Mouse (Mus musculus) CH12.LX (cell line): Measurements from ENCODE around the gene Itgam.

ENCODE experiments used
- CHD1 ChIP-seq: IDR thresholded peaks from 2 replicates; pipeline ENCODE4 v1.6.1; 2012; ENCODE audit warnings: low read depth, low read length, improper control_type of control experiment, inconsistent platforms
- ELF1 ChIP-seq: IDR thresholded peaks from 2 replicates; pipeline ENCODE4 v1.6.1; 2014; ENCODE audit warnings: low read depth, mild to moderate bottlenecking, inconsistent platforms, low read length, improper control_type of control experiment
- EP300 ChIP-seq: IDR thresholded peaks from 2 replicates; pipeline ENCODE4 v1.6.1; 2011; ENCODE audit warnings: low read length, improper control_type of control experiment
- GABPA ChIP-seq: IDR thresholded peaks from 2 replicates; pipeline ENCODE4 v1.6.1; 2012; ENCODE audit warnings: low read depth, low read length, improper control_type of control experiment, inconsistent platforms; ENCODE audit not compliant: insufficient replicate concordance
- HCFC1 ChIP-seq: IDR thresholded peaks from 2 replicates; pipeline ENCODE4 v1.6.1; 2012; ENCODE audit warnings: low read depth, mild to moderate bottlenecking, inconsistent platforms, low read length, improper control_type of control experiment
- MXI1 ChIP-seq: IDR thresholded peaks from 2 replicates; pipeline ENCODE4 v1.6.1; 2011; ENCODE audit warnings: mild to moderate bottlenecking, low read depth, low read length, improper control_type of control experiment
- PAX5 ChIP-seq: IDR thresholded peaks from 2 replicates; pipeline ENCODE4 v1.6.1; 2012; ENCODE audit warnings: low read length, inconsistent platforms, mixed read lengths
- POLR2A ChIP-seq: IDR thresholded peaks from 2 replicates; pipeline ENCODE4 v1.6.1; 2011; ENCODE audit warnings: low read depth, mild to moderate bottlenecking, improper control_type of control experiment, low read length
- RAD21 ChIP-seq: IDR thresholded peaks from 2 replicates; pipeline ENCODE4 v1.6.1; 2011; ENCODE audit warnings: low read depth, mild to moderate bottlenecking, low read length, improper control_type of control experiment, moderate library complexity
- UBTF ChIP-seq: IDR thresholded peaks from 2 replicates; pipeline ENCODE4 v1.6.1; 2012; ENCODE audit warnings: low read depth, mild to moderate bottlenecking, inconsistent platforms, low read length, improper control_type of control experiment, moderate library complexity
- ZMIZ1 ChIP-seq: IDR thresholded peaks from 2 replicates; pipeline ENCODE4 v1.6.1; 2012; ENCODE audit warnings: low read depth, mild to moderate bottlenecking, inconsistent platforms, low read length, improper control_type of control experiment

DNA sequence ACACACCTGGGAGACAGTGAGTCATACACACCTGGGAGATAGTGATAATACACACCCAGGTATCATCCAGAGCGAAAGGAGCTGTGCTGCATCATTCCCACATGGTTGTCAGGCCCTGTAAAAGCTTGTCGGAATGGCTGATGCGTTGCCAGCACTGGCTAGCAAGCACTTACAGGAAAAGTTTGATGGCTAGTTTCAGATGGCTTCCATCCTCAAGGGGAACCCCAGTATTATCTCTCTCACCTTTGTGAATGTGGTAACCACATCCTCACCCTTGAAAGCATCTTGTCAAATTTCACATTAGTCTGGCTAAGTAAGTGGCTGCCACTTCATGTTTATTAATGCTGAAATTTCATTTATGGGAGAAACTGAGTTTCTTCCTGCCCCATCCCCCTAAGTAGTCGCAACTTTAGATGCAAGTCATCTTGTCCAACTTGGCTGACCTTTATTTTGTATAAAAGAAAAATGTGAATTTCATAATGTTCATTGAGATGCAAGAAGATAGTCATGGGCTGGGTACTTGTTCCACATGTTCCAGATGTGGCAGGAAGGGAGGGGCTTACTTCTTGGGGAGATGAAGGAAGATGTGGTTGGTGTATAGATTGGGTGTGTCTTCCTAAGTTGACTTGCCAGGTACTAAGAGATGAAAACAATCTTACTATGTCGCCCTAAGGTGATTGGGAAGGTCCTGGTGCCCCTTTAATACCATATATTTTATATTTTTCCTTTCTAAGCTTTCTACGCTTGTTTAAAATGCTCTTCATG is 57.5 kb downstream of the Itgam start:
- TF ChIP-seq HCFC1 (no peak), POLR2A (no peak), EP300 (no peak), CHD1 (no peak), ELF1 (no peak), ZMIZ1 (no peak), UBTF (no peak), PAX5 (no peak), GABPA (no peak), RAD21 (no peak), MXI1 (no peak)
